Mouse (Mus musculus) left cerebral cortex, adult 9 months (tissue): ENCODE measurements around the gene Olfr926.
"Not testable (repeated sequence)": the region's sequence is repeated elsewhere in the genome, so short reads cannot be mapped to it uniquely, and the experiment has no call there.

Source experiments
- DNase-seq, 2 experiments: peaks; one replicate each; pipeline ENCODE4 v3.0.0; 2022; ENCODE audit warnings: low spot score in 2 of 2

The Olfr926 gene

DNA sequence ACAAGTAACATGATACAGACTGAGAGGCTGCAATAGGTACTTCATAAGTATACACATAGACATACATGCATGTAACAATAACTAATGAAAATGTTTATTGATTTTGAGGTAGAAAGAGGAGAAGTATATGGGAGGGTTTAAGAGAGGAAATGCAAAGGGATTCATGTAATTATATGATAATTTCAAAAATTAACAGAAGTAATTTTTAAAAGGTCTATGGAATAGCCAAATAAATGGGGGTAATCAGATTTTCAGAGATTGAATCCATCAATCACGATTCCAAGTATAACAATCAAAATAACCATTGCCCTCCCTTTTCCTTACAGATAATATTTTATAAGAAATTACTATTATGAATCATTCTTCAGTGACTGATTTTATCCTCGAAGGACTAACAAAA, at the start of gene Olfr926:
Gene Olfr926, plus strand, starts transcription at position 301 of the 400 bp plus-strand sequence.
- no peak for DNase-seq

DNA sequence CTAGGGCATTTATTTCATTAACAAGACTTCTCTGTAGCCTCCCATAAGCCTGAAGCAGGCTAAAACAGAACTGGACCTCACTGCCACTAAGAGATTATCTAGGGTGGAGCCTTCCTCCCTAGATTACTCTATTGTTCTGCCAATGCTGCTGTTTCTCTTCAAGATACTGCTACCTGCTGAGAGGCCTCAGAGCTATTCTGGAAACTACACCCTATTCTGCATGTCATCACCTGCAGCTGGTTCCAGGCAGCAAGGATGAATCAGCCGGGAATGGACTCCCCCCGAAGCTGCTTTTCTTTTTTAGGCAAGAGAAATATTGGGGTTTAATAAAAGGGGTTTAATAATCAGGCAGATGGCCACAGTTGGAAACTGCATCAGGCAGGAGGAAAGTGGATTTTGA, 43.9 kb upstream of the Olfr926 start:
- DNase-seq, result no peak

DNA sequence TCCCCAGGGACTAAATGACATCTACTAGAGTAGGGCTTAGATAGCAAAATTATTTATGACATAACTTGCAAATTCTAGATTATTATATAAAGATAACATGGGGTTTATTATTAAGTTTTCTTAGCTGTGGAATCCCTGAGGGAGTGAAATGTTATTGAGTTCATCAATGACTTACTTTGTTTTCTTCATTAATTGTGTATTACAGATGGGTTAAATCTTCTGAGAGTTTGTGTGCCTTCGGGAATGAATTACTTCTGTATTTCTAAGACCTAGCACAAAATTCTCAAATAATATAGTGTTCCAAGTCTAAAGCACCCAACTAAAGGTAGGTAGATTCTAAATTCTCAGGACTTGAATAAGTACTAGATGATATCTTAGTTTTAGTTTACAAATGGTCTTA, 32.8 kb upstream of the Olfr926 start, which contains the start of gene Olfr924:
Gene Olfr924, plus strand, starts transcription at position 301 of the 400 bp plus-strand sequence.
- DNase-seq, result no peak

DNA sequence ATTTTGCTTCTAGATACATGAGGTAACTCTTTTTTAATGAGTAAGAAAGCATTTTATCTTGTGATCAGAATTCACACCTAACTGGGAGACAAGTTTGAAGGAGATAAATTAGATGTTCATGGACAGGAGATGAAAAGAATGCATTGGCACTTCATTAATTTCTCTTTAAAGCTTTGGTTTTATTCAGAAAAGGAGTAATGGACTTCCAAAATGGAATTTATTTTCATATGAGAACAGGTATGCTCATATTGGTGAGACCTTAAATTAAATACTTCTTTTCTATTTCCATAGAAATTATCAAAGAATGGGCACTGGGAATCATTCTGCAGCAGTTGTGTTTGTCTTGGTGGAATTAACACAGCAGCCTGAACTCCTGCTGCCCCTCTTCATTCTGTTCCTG, 22.2 kb upstream of the Olfr926 start, which contains the start of gene Olfr26:
Gene Olfr26, plus strand, starts transcription at position 301 of the 400 bp plus-strand sequence.
- DNase-seq, result no peak

DNA sequence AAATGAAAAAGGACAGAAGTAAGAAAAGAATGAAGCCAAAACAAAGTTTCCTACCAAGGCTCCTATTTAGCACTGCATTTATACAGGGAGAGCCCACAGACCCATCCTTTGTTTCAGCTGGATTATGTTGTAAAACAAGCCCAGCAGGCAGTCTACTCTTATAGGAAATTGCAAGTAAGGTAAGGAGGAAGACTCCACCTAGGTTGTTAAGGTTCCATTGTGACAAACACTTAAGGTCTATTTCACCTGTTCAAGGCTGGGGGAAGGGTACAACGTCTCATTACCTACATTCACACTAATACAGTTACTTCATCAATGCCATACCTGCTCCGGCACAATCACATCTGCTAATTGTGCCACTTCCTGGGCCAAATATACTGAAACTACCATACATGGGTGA, 2.0 kb upstream of the Olfr926 start:
- not testable (repeated sequence) for DNase-seq
